Comparison of ENCODE assay signal across 10 mouse cellular contexts in the genomic region with DNA sequence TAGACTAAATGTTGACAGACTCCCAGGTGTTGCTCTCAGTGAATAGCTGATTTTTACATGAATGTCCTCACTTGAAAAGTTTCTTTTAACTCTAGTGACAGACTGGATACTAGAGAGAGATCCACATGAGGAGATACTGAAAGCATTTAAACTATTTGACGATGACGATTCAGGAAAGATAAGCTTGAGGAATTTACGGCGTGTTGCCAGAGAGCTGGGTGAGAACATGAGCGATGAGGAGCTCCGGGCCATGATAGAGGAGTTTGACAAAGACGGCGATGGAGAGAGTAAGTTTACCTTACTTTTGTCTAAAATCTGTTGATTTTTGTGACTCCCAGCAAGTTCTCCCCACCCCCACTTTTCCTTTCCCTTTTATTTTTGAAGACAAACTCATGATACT.
"Had no signal": no experiment of that assay in that cellular context is flagged by ENCODE, and none has a peak within 500 bp of the region (broad histone marks: within the 10 kb centered on the region; RNA-seq: fewer than 3 reads in every experiment).

No protein-coding gene starts in this region.

- H3K27me3 ChIP-seq: kidney, embryonic 15.5 days; limb, embryonic 15.5 days; liver, embryonic 12.5 days; midbrain, embryonic 15.5 days had no signal

- H3K9me3 ChIP-seq: kidney, embryonic 15.5 days; limb, embryonic 15.5 days; liver, embryonic 12.5 days; midbrain, embryonic 10.5 days; midbrain, embryonic 15.5 days had no signal

- DNase-seq: kidney, adult 18-20 months; kidney, postnatal 14 days; left cerebral cortex, postnatal 4 days; thymus, adult 18-20 months; thymus, postnatal 25 days had no signal

- H3K4me3 ChIP-seq: kidney, embryonic 15.5 days; limb, embryonic 15.5 days; liver, embryonic 12.5 days; midbrain, embryonic 10.5 days; midbrain, embryonic 15.5 days had no signal

- H3K27ac ChIP-seq: kidney, embryonic 15.5 days; limb, embryonic 15.5 days; liver, embryonic 12.5 days; midbrain, embryonic 10.5 days; midbrain, embryonic 15.5 days had no signal

- H3K4me2 ChIP-seq: kidney, embryonic 15.5 days; limb, embryonic 15.5 days; liver, embryonic 12.5 days; midbrain, embryonic 15.5 days had no signal

- H3K9ac ChIP-seq: kidney, embryonic 15.5 days; limb, embryonic 15.5 days; liver, embryonic 12.5 days; midbrain, embryonic 15.5 days had no signal

- H3K4me1 ChIP-seq: limb, embryonic 15.5 days; midbrain, embryonic 10.5 days; midbrain, embryonic 15.5 days had no signal

- ATAC-seq: liver, embryonic 12.5 days; midbrain, embryonic 15.5 days had no signal
